14 mouse cellular contexts compared by ENCODE assay signal in genomic region chr6:101904234-101905028, GRCm38 (mm10).
"Had no signal": no experiment of that assay in that cellular context is flagged by ENCODE, and none has a peak within 500 bp of the region (broad histone marks: within the 10 kb centered on the region; RNA-seq: fewer than 3 reads in every experiment).

No protein-coding gene starts in this region.

- H3K27ac ChIP-seq: intestine, embryonic 15.5 days; kidney, embryonic 15.5 days; left cerebral cortex, adult 2 months; liver, embryonic 14.5 days had no signal

- DNase-seq: kidney, adult 11 months; kidney, adult 8-10 months; kidney, postnatal 10 days; kidney, postnatal 36 days; layer of hippocampus, postnatal 36 days; midbrain, embryonic 14.5 days; thymus, adult 2 months; thymus, postnatal 14 days had no signal

- ATAC-seq: intestine, embryonic 15.5 days had no signal

- H3K4me2 ChIP-seq: intestine, embryonic 15.5 days; kidney, embryonic 15.5 days; liver, embryonic 11.5 days; midbrain, embryonic 11.5 days had no signal

- H3K36me3 ChIP-seq: intestine, embryonic 15.5 days; kidney, embryonic 15.5 days had no signal

- H3K9ac ChIP-seq: intestine, embryonic 15.5 days; kidney, embryonic 15.5 days; liver, embryonic 14.5 days had no signal

- H3K4me1 ChIP-seq: intestine, embryonic 15.5 days; kidney, embryonic 15.5 days had no signal

- H3K4me3 ChIP-seq: intestine, embryonic 15.5 days; kidney, embryonic 15.5 days; left cerebral cortex, adult 2 months had no signal

- H3K27me3 ChIP-seq: intestine, embryonic 15.5 days; kidney, embryonic 15.5 days had no signal

- H3K9me3 ChIP-seq: intestine, embryonic 15.5 days; kidney, embryonic 15.5 days had no signal
